Mouse (Mus musculus) kidney, adult 18-20 months (tissue): ENCODE measurements around the gene Btbd9.
"Not testable (repeated sequence)": the region's sequence is repeated elsewhere in the genome, so short reads cannot be mapped to it uniquely, and the experiment has no call there.

Source experiments
- DNase-seq: peaks from one replicate; pipeline ENCODE4 v3.0.0; 2021

Gene Btbd9

GRCm38 (mm10) chr17:30575941-30576773 is at the start of gene Btbd9:
Gene Btbd9, minus strand, starts transcription at chr17:30576488.
- peak; percentile 99 for DNase-seq

- not testable (repeated sequence) for DNase-seq
Observed at GRCm38 (mm10) chr17:30624132-30624531, 47.8 kb upstream of the Btbd9 start, which contains the start of gene Dnah8. Gene Dnah8, plus strand, starts transcription at chr17:30624354.

- no peak for DNase-seq
Observed at GRCm38 (mm10) chr17:30623200-30623599, 46.9 kb upstream of the Btbd9 start.

GRCm38 (mm10) chr17:30621450-30621849 is 45.2 kb upstream of the Btbd9 start:
- DNase-seq = no peak

GRCm38 (mm10) chr17:30620548-30620947 is 44.3 kb upstream of the Btbd9 start:
- no peak for DNase-seq

- DNase-seq = no peak
Observed at GRCm38 (mm10) chr17:30619153-30619552, 42.9 kb upstream of the Btbd9 start.

GRCm38 (mm10) chr17:30618136-30618891 is 42.0 kb upstream of the Btbd9 start:
- DNase-seq = no peak

GRCm38 (mm10) chr17:30616203-30616602 is 39.9 kb upstream of the Btbd9 start:
- DNase-seq = no peak

- no peak for DNase-seq
Observed at GRCm38 (mm10) chr17:30613350-30613749, 37.1 kb upstream of the Btbd9 start.

- peak; percentile 100 for DNase-seq
Observed at GRCm38 (mm10) chr17:30612075-30612859, 36.0 kb upstream of the Btbd9 start.

- no peak for DNase-seq
Observed at GRCm38 (mm10) chr17:30611221-30612074, 35.2 kb upstream of the Btbd9 start.

- DNase-seq = no peak
Observed at GRCm38 (mm10) chr17:30610739-30611138, 34.5 kb upstream of the Btbd9 start.

- no peak for DNase-seq
Observed at GRCm38 (mm10) chr17:30609980-30610307, 33.7 kb upstream of the Btbd9 start.

GRCm38 (mm10) chr17:30609305-30609979 is 33.2 kb upstream of the Btbd9 start:
- DNase-seq = no peak

GRCm38 (mm10) chr17:30607909-30608495 is 31.7 kb upstream of the Btbd9 start:
- no peak for DNase-seq

GRCm38 (mm10) chr17:30607330-30607729 is 31.0 kb upstream of the Btbd9 start:
- DNase-seq = no peak

- DNase-seq = no peak
Observed at GRCm38 (mm10) chr17:30606634-30607081, 30.4 kb upstream of the Btbd9 start.

- no peak for DNase-seq
Observed at GRCm38 (mm10) chr17:30606206-30606605, 29.9 kb upstream of the Btbd9 start.

- no peak for DNase-seq
Observed at GRCm38 (mm10) chr17:30605001-30605400, 28.7 kb upstream of the Btbd9 start.

- no peak for DNase-seq
Observed at GRCm38 (mm10) chr17:30604296-30604695, 28.0 kb upstream of the Btbd9 start.

- DNase-seq = no peak
Observed at GRCm38 (mm10) chr17:30602175-30602574, 25.9 kb upstream of the Btbd9 start.
